Mouse (Mus musculus): ENCODE data around the gene Wwp2. TPM values are rescaled to one million over a fixed set of nuclear protein-coding genes. Genes with fewer than 3 reads are reported as not detected.

The Wwp2 gene
- total and polyA plus RNA-seq, 3 experiments, result 18.7 to 31.5 (median 20.5) TPM

DNA sequence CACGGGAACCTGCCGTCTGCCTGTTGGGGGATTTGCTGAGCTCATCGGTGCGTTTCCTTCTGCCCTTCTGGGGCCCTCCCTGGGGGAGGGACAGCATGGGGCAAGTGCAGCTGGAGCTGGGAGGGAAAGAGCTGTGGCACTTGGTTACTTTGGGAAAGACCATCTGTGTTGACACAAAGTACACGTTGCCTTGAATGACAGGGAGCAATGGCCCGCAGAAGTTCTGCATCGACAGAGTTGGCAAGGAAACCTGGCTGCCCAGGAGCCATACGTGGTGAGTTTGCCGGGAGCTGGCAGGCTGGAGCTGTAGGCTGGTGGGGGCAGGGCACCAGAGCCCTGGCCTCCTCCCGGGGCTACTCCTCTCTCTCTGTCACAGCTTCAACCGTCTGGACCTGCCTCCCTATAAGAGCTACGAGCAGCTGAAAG is 120.4 kb downstream of the Wwp2 start:
- intact Hi-C loops (cut with DNase I), result no loop called here
- DNase-seq, result no peak
- Histone ChIP-seq H3K4me1 (ENCODE audit: control insufficient read depth, insufficient read depth, low read length) (no peaks in the 10 kb centered on the region), H3K36me3 (ENCODE audit: control insufficient read depth, insufficient read depth, low read length) (no peaks in the 10 kb centered on the region), H3K27ac (no peak overlapping the region), H3K27me3 (ENCODE audit: control insufficient read depth, insufficient read depth, low read length) (no peaks in the 10 kb centered on the region), H3K9ac (ENCODE audit: low read depth, low read length) (no peak overlapping the region), H3K4me3 (no peak overlapping the region), H3K79me2 (replicated peaks; ENCODE audit: control insufficient read depth, insufficient read depth, low read length) (no peaks in the 10 kb centered on the region)
- WGBS, result 49% methylated on average over 12 of the region's 12 CpGs
- TF ChIP-seq POLR2A (IDR thresholded peaks at IDR 0.05; ENCODE audit: insufficient read depth, low read depth, low read length) (no peak), CTCF (IDR thresholded peaks at IDR 0.05) (no peak), EP300 (IDR thresholded peaks at IDR 0.05; ENCODE audit: insufficient read depth, low read depth, low read length) (no peak)

DNA sequence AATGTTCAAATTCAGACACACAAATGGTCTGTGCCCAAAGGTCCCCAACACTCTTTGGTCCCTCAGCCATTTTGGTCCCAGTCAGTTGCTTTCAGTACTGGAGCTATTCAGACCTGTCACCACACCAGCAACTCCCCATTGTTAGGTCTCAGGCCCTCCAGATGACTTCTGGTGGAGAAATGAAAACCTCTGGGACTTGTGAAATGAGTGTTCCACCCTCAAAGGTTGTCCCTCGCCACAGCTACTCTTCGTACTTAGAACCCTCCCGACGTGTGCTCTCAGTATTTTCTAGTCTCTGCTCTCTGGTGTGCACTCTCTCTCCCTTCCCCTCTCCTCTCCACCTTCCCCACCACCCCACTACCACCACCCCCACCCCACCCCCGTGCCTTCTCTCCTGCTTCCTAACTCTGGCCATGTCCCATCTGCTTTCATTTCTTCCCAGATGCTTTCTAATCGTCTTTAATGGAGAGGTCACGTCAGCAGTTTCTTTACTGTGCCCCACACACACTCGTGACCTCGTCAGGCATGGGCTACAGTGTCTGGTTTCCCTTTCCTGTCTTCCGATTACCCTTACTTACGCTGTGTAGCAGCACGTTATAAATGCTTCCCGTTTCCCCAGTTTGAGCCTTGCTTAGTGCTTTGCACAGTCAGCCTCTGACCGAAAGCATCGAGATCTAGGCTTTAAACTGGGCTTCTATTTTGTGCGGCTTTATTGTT is 124.8 kb downstream of the Wwp2 start:
- TF ChIP-seq EP300 (IDR thresholded peaks at IDR 0.05; ENCODE audit: insufficient read depth, low read depth, low read length), result no peak
- TF ChIP-seq POLR2A (IDR thresholded peaks at IDR 0.05; ENCODE audit: insufficient read depth, low read depth, low read length), result no peak
- TF ChIP-seq CTCF (IDR thresholded peaks at IDR 0.05), result no peak
- Histone ChIP-seq H3K4me3 (no peak overlapping the region), H3K9ac (ENCODE audit: low read depth, low read length) (no peak overlapping the region), H3K79me2 (replicated peaks; ENCODE audit: control insufficient read depth, insufficient read depth, low read length) (no peaks in the 10 kb centered on the region), H3K4me1 (ENCODE audit: control insufficient read depth, insufficient read depth, low read length) (no peaks in the 10 kb centered on the region), H3K27ac (no peak overlapping the region), H3K36me3 (ENCODE audit: control insufficient read depth, insufficient read depth, low read length) (no peaks in the 10 kb centered on the region), H3K27me3 (ENCODE audit: control insufficient read depth, insufficient read depth, low read length) (no peaks in the 10 kb centered on the region)
- 35% methylated on average over 16 of the region's 16 CpGs for WGBS
- intact Hi-C loops (cut with DNase I), result no loop called here
- DNase-seq, result no peak

DNA sequence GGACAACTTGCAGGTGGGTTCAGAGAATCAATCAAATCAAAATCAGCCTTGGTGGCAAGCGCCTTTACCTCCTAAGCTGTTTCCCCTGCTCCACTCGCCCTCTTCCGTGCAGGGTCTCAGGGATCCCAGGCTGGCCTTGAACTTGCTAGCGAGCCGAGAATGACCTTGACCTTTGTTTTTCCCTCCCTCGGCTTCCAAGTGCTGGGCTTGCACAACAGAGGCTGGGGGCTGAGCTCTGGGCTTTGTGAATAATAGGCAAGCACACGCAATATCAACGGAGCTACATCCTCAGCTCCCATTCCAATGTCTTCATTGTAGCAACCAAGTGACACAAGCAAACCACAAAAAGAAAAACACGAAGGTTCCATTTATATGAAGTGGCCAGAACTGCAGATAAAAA is 126.0 kb downstream of the Wwp2 start:
- TF ChIP-seq POLR2A (IDR thresholded peaks at IDR 0.05; ENCODE audit: insufficient read depth, low read depth, low read length) (no peak), CTCF (IDR thresholded peaks at IDR 0.05) (no peak), EP300 (IDR thresholded peaks at IDR 0.05; ENCODE audit: insufficient read depth, low read depth, low read length) (no peak)

DNA sequence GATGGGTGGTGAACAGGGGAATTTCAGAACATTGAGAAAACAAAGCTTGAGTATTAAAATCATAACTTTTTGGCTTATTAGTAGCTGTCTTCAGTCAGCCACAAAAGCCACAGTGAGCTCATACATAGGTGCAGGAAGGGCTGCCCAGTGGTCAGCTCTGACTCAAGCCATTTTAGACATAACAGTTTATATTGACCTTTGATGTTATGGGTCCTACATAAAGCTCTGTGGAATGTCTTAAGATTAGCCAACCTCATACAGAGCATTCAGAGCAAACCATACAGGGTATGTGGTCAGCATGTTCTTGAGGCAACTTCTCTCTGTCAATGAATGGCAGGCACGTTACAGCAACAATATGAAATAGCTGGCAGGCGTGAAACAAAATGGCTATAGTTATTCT is 134.9 kb downstream of the Wwp2 start:
- no peak for TF ChIP-seq EP300 (IDR thresholded peaks at IDR 0.05; ENCODE audit: insufficient read depth, low read depth, low read length)
- TF ChIP-seq CTCF (IDR thresholded peaks at IDR 0.05), result no peak
- no peak for TF ChIP-seq POLR2A (IDR thresholded peaks at IDR 0.05; ENCODE audit: insufficient read depth, low read depth, low read length)
- Histone ChIP-seq H3K79me2 (replicated peaks; ENCODE audit: control insufficient read depth, insufficient read depth, low read length) (no peaks in the 10 kb centered on the region), H3K9ac (ENCODE audit: low read depth, low read length) (no peak overlapping the region), H3K27me3 (ENCODE audit: control insufficient read depth, insufficient read depth, low read length) (no peaks in the 10 kb centered on the region), H3K4me1 (ENCODE audit: control insufficient read depth, insufficient read depth, low read length) (no peaks in the 10 kb centered on the region), H3K4me3 (no peak overlapping the region), H3K27ac (no peak overlapping the region), H3K36me3 (ENCODE audit: control insufficient read depth, insufficient read depth, low read length) (no peaks in the 10 kb centered on the region)
- intact Hi-C loops (cut with DNase I), result no loop called here
- 64% methylated on average over 2 of the region's 2 CpGs for WGBS
- no peak for DNase-seq

More for the DNA sequence above, 126.0 kb downstream of the Wwp2 start:
- intact Hi-C loops (cut with DNase I), result no loop called here
- no peak for DNase-seq
- no peak overlapping the region for H3K27ac ChIP-seq
- H3K9ac ChIP-seq (ENCODE audit: low read depth, low read length), result no peak overlapping the region
- H3K4me3 ChIP-seq, result no peak overlapping the region
- H3K36me3 ChIP-seq (ENCODE audit: control insufficient read depth, insufficient read depth, low read length), result no peaks in the 10 kb centered on the region
- H3K79me2 ChIP-seq (replicated peaks; ENCODE audit: control insufficient read depth, insufficient read depth, low read length), result no peaks in the 10 kb centered on the region
- no peaks in the 10 kb centered on the region for H3K27me3 ChIP-seq (ENCODE audit: control insufficient read depth, insufficient read depth, low read length)
- no peaks in the 10 kb centered on the region for H3K4me1 ChIP-seq (ENCODE audit: control insufficient read depth, insufficient read depth, low read length)
- 77% methylated on average over 9 of the region's 9 CpGs for WGBS

DNA sequence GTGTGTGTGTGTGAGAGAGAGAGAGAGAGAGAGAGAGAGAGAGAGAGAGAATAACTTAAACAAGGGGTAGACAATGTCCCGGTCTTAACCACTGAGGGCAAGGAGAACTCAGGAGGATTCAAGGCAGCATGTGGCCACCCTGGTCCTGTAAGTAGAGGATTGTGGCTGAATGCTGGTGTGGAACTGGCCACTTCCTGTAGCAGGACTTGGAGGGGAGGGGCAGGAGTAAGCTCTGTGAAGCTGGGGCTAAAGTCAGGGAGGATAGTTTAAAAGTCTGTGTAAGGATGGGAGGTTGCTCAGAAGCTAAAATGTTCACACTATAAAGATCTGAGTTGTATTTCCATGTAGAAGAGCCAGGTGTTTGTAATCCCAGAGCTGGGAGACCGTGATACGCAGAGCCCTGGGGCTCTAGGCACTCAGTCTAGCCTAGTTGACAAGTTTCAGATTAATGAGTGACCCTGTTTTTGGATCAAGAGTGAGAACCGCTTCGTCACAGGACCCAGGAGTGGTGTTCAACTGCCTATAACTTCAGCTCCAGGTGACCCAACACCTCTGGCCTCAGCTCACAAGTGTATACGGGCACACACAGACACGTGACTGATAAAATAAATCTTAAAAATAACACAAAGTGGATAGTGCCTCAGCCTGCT is 135.4 kb downstream of the Wwp2 start:
- Histone ChIP-seq H3K27me3 (ENCODE audit: control insufficient read depth, insufficient read depth, low read length) (no peaks in the 10 kb centered on the region), H3K4me3 (no peak overlapping the region), H3K27ac (no peak overlapping the region), H3K36me3 (ENCODE audit: control insufficient read depth, insufficient read depth, low read length) (no peaks in the 10 kb centered on the region), H3K9ac (ENCODE audit: low read depth, low read length) (no peak overlapping the region), H3K4me1 (ENCODE audit: control insufficient read depth, insufficient read depth, low read length) (peaks cover 1% of the 10 kb centered on the region; the same call in 1 of the 2 replicates), H3K79me2 (replicated peaks; ENCODE audit: control insufficient read depth, insufficient read depth, low read length) (no peaks in the 10 kb centered on the region)
- DNase-seq, result no peak
- intact Hi-C loops (cut with DNase I), result loop anchor here (1.0 kb wide), 1 partner anchor 116 kb away; no protein-coding TSS in a partner anchor
- TF ChIP-seq EP300 (IDR thresholded peaks at IDR 0.05; ENCODE audit: insufficient read depth, low read depth, low read length), result no peak
- TF ChIP-seq CTCF (IDR thresholded peaks at IDR 0.05), result no peak
- no peak for TF ChIP-seq POLR2A (IDR thresholded peaks at IDR 0.05; ENCODE audit: insufficient read depth, low read depth, low read length)
- 86% methylated on average over 7 of the region's 7 CpGs for WGBS

DNA sequence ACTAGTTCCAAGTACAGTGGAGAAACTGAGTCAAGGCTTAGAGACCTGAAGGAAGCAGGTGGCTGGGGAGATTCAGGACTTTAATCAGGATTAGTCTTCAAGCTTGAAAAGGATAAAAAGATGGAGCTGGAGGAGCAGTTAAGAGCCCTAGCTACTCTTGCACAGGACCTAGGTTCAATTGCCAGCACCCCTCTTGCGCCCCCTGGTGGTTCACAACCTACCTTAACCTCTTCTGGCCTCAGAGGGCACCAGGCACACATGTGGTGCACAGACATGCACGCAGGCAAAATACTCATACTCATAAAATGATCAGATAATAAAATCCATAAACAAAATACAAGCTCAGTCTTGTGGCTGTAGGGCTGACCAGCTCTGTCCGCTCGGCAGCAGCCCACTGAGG is 136.3 kb downstream of the Wwp2 start:
- WGBS, result 59% methylated on average over 4 of the region's 4 CpGs
- Histone ChIP-seq H3K9ac (ENCODE audit: low read depth, low read length) (no peak overlapping the region), H3K27me3 (ENCODE audit: control insufficient read depth, insufficient read depth, low read length) (no peaks in the 10 kb centered on the region), H3K27ac (no peak overlapping the region), H3K4me3 (no peak overlapping the region), H3K36me3 (ENCODE audit: control insufficient read depth, insufficient read depth, low read length) (no peaks in the 10 kb centered on the region), H3K4me1 (ENCODE audit: control insufficient read depth, insufficient read depth, low read length) (peaks cover 1% of the 10 kb centered on the region; the same call in 1 of the 2 replicates), H3K79me2 (replicated peaks; ENCODE audit: control insufficient read depth, insufficient read depth, low read length) (no peaks in the 10 kb centered on the region)
- peak; percentile 56 to 76 for DNase-seq
- intact Hi-C loops (cut with DNase I), result loop anchor here (1.0 kb wide), 1 partner anchor 117 kb away; no protein-coding TSS in a partner anchor
- TF ChIP-seq EP300 (IDR thresholded peaks at IDR 0.05; ENCODE audit: insufficient read depth, low read depth, low read length) (0 out of 2 replicates have a peak, but pooled peaks have one; percentile 16), CTCF (IDR thresholded peaks at IDR 0.05) (peak; percentile 86), POLR2A (IDR thresholded peaks at IDR 0.05; ENCODE audit: insufficient read depth, low read depth, low read length) (no peak)
